Mouse (Mus musculus): ENCODE data around the gene Morc3. TPM values are rescaled to one million over a fixed set of nuclear protein-coding genes. Genes with fewer than 3 reads are reported as not detected.

Morc3 gene
- polyA plus RNA-seq (2017; shearing (Covaris generic)): 10 to 100 TPM; 87.0 to 88.7 TPM

DNA sequence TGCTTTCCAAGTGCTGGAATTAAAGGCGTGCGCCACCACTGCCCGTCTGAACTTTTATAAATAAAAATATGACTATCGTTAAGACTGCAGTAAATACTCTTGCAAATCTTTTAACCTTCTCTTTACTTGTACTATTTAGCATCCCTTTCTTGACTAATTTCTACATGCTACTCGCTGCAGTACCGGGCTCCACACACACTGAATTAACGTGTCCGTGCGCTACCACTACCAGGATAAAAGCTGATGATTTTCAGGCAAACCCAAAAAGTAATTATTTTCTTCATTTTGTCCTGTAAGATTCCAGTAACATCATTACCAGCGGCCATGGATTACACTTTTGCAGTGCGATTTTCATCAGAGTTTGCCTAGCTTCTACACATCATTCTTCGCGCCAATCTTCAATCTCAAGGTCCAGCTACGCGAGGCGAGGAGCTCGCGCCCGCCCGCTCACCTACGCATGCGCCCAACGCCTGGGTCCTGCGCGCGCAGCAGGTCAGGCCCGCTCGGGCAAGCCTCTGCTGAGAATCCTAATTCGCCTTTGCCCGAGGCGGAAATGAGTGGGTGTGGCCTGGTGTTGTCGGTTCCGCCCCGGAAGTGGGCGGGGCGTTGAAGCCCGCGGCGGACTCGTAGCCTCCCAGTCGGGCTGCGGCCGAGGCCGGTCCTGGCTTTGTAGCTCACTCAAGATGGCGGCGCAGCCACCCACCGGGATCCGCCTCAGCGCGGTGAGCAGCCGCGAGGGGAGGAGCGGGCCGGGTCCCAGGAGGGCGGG is at the start of gene Morc3:
TSS of gene Morc3 (plus strand) at position 495 of the 769 bp plus-strand sequence.

DNA sequence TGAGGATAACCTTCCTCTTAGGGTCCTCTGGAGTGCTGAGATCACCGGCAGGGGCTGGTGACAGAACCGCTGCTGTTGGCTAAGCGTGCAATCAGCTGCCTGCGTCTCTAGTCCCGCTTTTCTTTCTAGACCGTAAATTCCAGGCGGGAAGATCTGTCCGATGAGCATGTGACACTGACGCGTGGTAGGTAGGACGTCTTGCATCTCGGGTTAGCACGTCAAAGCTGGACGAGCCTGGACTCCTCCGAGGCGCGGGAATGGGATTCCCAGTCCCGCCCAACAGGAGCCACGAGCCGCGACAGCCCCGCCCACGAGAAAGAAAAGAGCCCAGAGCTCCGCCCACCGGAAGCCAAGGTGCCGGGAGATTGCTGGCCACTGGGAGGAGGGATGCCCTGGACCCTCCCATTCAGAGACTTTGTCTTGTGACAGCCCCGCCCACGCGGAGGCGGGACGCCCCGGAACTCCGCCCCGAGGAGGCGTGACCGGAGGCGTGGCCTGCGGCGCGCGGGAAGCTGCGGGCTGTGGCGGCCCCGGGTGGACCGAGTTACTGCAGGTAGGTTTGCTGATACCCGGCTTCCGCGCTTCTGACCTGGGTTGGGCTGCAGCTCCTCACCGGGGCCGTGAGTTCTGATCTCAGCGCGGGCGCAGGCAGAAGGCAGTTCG is 51.6 kb downstream of the Morc3 start, which contains the start of gene Chaf1b:
TSS of gene Chaf1b (plus strand) at position 479 of the 663 bp plus-strand sequence.

Other genes starting within 250 kb of the Morc3 start
- 10 to 100 TPM; 35.0 to 45.2 TPM for gene Setd4, start 228.1 kb upstream of the Morc3 start, polyA plus RNA-seq (2017; shearing (Covaris generic))
- gene Cbr1, start 226.3 kb upstream of the Morc3 start, polyA plus RNA-seq (2017; shearing (Covaris generic)): 10 to 100 TPM; 61.6 to 72.9 TPM
- not detected for gene Gm5678, start 204.0 kb upstream of the Morc3 start, polyA plus RNA-seq (2017; shearing (Covaris generic))
- under 1 TPM; 0.31 to 0.32 TPM for gene Cbr3, start 148.9 kb upstream of the Morc3 start, polyA plus RNA-seq (2017; shearing (Covaris generic))
- 10 to 100 TPM; 43.4 to 43.5 TPM for gene Dop1b, start 120.2 kb upstream of the Morc3 start, polyA plus RNA-seq (2017; shearing (Covaris generic))
- gene Chaf1b, start 51.8 kb downstream of the Morc3 start, polyA plus RNA-seq (2017; shearing (Covaris generic)): 10 to 100 TPM; 16.7 to 28.3 TPM
- gene Cldn14, start 176.7 kb downstream of the Morc3 start, polyA plus RNA-seq (2017; shearing (Covaris generic)): 1 to 10 TPM in 1 of 2 experiments, under 1 TPM in 1; 0.87 to 3.5 TPM